Mouse (Mus musculus) hindbrain, embryonic 13.5 days (tissue): Measurements from ENCODE around the gene Pax9. TPM values are rescaled to one million over a fixed set of nuclear protein-coding genes. Genes with fewer than 3 reads are reported as not detected.

Experiments
- ATAC-seq: fragments of 200-750 bp; cut with Nextera tagmentation; 2 replicates; pipeline ENCODE4 v1.8.0; 2017; ENCODE audit warnings: moderate TSS enrichment; ENCODE audit not compliant: low FRiP score
- H3K27ac ChIP-seq: fragments of 300-500 bp; sonication (generic); 2 replicates; pipeline ENCODE4 v1.5.1; 2015; ENCODE audit warnings: inconsistent platforms, mild to moderate bottlenecking, moderate library complexity
- H3K27me3 ChIP-seq: fragments of 300-500 bp; sonication (generic); 2 replicates; pipeline ENCODE4 v1.6.1; 2015; ENCODE audit warnings: mild to moderate bottlenecking, inconsistent platforms
- H3K36me3 ChIP-seq: fragments of 300-500 bp; sonication (generic); 2 replicates; pipeline ENCODE4 v1.6.1; 2015; ENCODE audit warnings: mild to moderate bottlenecking, inconsistent platforms
- H3K4me1 ChIP-seq: fragments of 300-500 bp; sonication (generic); replicated peaks from 2 replicates; pipeline ENCODE4 v1.6.1; 2015; ENCODE audit warnings: inconsistent platforms
- H3K4me2 ChIP-seq: fragments of 300-500 bp; sonication (generic); 2 replicates; pipeline ENCODE4 v1.6.1; 2015; ENCODE audit warnings: inconsistent platforms, mild to moderate bottlenecking, moderate library complexity
- H3K4me3 ChIP-seq: fragments of 300-500 bp; sonication (generic); 2 replicates; pipeline ENCODE4 v1.5.1; 2015; ENCODE audit warnings: mild to moderate bottlenecking, inconsistent platforms
- H3K9ac ChIP-seq: fragments of 300-500 bp; sonication (generic); 2 replicates; pipeline ENCODE4 v1.6.1; 2015; ENCODE audit warnings: mild to moderate bottlenecking, inconsistent platforms
- H3K9me3 ChIP-seq: fragments of 300-500 bp; sonication (generic); 2 replicates; pipeline ENCODE4 v1.6.1; 2016; ENCODE audit warnings: inconsistent platforms
- WGBS: fragments of 180-500 bp; shearing (Covaris S2); methylation state at CpG from one replicate; pipeline ENCODE4 v1.1.7; 2015; 5-methylcytosine and 5-hydroxymethylcytosine counted together
- polyA plus RNA-seq: library from polyadenylated mRNA; unstranded; fragments of >200 nt; fragmentation: Nextera tagmentation; extraction: Ambion mirVana; gene quantifications from 2 replicates; pipeline ENCODE4 v1.2.1, GENCODE M21; 2015

The Pax9 gene
- polyA plus RNA-seq, 1 experiment from 2014 or later: 0.05 TPM

GRCm38 (mm10) chr12:56691001-56691400 is 566 bp upstream of the Pax9 start:
- no peak for ATAC-seq
- H3K9me3 ChIP-seq: no peaks in the 10 kb centered on the region
- H3K27ac ChIP-seq: no peak overlapping the region
- WGBS: under 1% methylated on average over 12 of the region's 12 CpGs
- peaks cover 11% of the 10 kb centered on the region for H3K4me1 ChIP-seq
- H3K4me2 ChIP-seq: no peak overlapping the region
- no peaks in the 10 kb centered on the region for H3K36me3 ChIP-seq
- no peak overlapping the region; the same call in 1 of the 2 replicates for H3K4me3 ChIP-seq
- no peak overlapping the region for H3K9ac ChIP-seq
- H3K27me3 ChIP-seq: peaks cover 99% of the 10 kb centered on the region

DNA sequence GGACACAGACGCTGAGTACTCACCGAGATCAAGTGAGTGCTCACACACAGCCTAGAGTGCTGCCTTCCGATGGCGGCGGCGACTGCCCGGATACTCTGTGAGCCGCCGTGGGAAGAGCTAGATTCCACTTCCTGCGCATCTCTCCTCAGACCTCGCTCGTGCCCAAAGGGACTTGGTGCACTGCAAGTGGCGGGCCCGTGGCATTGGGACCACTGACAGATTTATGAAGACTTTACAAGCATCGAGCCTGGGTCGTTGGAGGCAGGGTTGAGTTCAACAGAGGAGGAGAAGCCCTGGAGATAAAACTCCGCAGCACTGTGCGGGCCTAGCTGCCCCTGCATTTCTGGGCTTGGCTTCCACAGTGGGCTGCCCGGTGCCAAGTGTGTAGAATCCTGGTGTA is 969 bp downstream of the Pax9 start:
- no peak for ATAC-seq
- H3K9me3 ChIP-seq: no peaks in the 10 kb centered on the region
- H3K27me3 ChIP-seq: peaks cover 100% of the 10 kb centered on the region
- H3K4me2 ChIP-seq: no peak overlapping the region
- 3% methylated on average over 19 of the region's 19 CpGs for WGBS
- H3K4me1 ChIP-seq: peaks cover 25% of the 10 kb centered on the region
- no peak overlapping the region for H3K9ac ChIP-seq
- H3K36me3 ChIP-seq: no peaks in the 10 kb centered on the region
- H3K4me3 ChIP-seq: no peak overlapping the region
- H3K27ac ChIP-seq: no peak overlapping the region

DNA sequence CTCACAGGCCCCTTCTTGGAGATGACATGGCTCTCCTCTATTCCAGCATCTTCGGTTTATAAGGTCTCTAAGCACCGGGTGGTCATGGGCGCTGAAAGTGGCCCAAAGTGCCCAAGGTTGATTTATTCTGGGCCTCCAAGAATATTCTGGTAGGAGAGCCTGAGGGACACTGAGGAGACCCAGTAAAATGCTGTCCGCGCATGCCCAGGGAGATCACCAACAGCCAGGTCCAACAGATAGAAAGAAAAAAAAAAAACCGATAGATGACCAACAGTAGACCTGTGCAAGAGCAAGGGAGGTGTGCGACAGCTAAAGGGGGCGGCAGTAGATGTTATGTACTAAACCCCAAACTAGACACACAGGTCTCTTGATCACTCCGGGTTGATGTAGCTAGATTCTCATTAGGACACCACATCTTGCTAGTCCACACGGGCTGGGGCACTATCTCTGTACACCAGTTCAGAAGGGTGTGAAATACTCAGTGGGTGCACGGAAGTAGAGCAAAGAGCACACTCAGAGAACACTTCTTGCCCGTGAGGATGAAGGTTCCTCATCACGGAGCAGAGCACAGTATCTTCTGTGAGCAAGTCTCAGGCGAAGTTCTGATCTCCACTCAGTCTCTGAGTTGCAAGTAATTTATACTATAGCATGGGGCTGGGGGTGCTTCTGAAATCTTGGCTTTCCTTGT is 2.0 kb downstream of the Pax9 start:
- ATAC-seq: no peak
- WGBS: 3% methylated on average over 14 of the region's 14 CpGs
- Histone ChIP-seq H3K9me3 (no peaks in the 10 kb centered on the region), H3K27me3 (peaks cover 100% of the 10 kb centered on the region), H3K4me3 (no peak overlapping the region), H3K27ac (no peak overlapping the region), H3K36me3 (no peaks in the 10 kb centered on the region), H3K4me2 (no peak overlapping the region), H3K9ac (no peak overlapping the region), H3K4me1 (peaks cover 25% of the 10 kb centered on the region)

- no peaks in the 10 kb centered on the region for H3K36me3 ChIP-seq
- H3K4me3 ChIP-seq: no peak overlapping the region
- H3K27ac ChIP-seq: no peak overlapping the region
- ATAC-seq: no peak
- H3K9me3 ChIP-seq: no peaks in the 10 kb centered on the region
- H3K4me1 ChIP-seq: peaks cover 25% of the 10 kb centered on the region
- 2% methylated on average over 14 of the region's 14 CpGs for WGBS
- no peak overlapping the region for H3K9ac ChIP-seq
- H3K4me2 ChIP-seq: no peak overlapping the region
- H3K27me3 ChIP-seq: peaks cover 98% of the 10 kb centered on the region
Observed at GRCm38 (mm10) chr12:56694361-56694760, 2.8 kb downstream of the Pax9 start.

GRCm38 (mm10) chr12:56694936-56695335 is 3.4 kb downstream of the Pax9 start:
- H3K4me1 ChIP-seq: peaks cover 25% of the 10 kb centered on the region
- no peaks in the 10 kb centered on the region for H3K36me3 ChIP-seq
- H3K4me3 ChIP-seq: peak overlapping the region; percentile 25; the same call in 1 of the 2 replicates
- peak overlapping the region; percentile 45 for H3K4me2 ChIP-seq
- H3K9me3 ChIP-seq: no peaks in the 10 kb centered on the region
- peaks cover 98% of the 10 kb centered on the region for H3K27me3 ChIP-seq
- no peak overlapping the region for H3K9ac ChIP-seq
- 3% methylated on average over 11 of the region's 11 CpGs for WGBS
- H3K27ac ChIP-seq: no peak overlapping the region
- ATAC-seq: no peak

DNA sequence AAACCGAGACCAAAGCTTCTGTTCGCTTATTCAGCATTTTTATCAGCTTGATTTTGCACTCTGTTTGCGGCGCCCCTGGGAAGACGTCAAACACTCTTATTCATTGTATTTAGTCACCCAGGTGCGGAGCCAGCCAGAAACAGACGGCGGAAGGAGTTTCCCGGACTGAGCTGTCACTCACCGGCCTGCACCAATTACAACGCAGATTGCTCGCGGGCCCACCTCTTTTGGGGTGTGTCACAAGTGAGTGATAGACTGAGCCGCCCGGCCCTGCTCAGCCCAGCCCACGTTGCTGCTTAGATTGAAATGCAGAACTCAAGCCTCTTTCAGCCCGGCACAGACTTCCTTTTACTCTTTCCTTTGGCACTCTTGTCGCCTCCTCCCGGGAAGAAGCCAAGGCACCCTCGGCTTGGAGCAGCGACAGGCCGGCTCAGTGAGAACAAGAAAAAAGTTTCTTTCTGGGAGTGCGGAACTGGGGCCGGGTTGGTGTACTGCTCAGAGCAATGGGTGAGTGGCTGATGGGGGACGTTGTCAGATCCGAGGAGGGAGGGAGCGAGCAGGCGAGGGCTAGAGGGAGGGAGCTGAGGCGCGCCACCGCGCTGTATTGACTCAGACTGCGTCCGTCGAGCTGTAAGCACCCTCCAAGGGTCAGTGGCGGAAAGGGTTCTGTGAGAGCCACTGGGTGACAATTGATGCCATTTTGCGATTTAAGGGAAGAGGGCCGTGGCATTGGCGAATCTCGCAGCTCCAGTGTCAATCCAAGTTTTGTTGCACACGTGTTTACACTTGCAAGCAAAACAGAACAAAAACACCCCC is 4.0 kb downstream of the Pax9 start:
- Histone ChIP-seq H3K27ac (no peak overlapping the region), H3K9me3 (no peaks in the 10 kb centered on the region), H3K4me1 (peaks cover 25% of the 10 kb centered on the region), H3K27me3 (peaks cover 98% of the 10 kb centered on the region), H3K4me3 (peak overlapping the region; percentile 25), H3K9ac (no peak overlapping the region), H3K36me3 (no peaks in the 10 kb centered on the region), H3K4me2 (peak overlapping the region; percentile 45)
- peak; percentile 85 for ATAC-seq
- WGBS: under 1% methylated on average over 41 of the region's 41 CpGs

GRCm38 (mm10) chr12:56696174-56697010 is 4.8 kb downstream of the Pax9 start:
- H3K4me1 ChIP-seq: peaks cover 25% of the 10 kb centered on the region
- peak overlapping the region; percentile 25; the same call in 1 of the 2 replicates for H3K4me3 ChIP-seq
- no peaks in the 10 kb centered on the region for H3K9me3 ChIP-seq
- H3K4me2 ChIP-seq: peak overlapping the region; percentile 45
- under 1% methylated on average over 57 of the region's 57 CpGs for WGBS
- no peak for ATAC-seq
- H3K9ac ChIP-seq: no peak overlapping the region
- H3K36me3 ChIP-seq: no peaks in the 10 kb centered on the region
- H3K27me3 ChIP-seq: peaks cover 98% of the 10 kb centered on the region
- H3K27ac ChIP-seq: no peak overlapping the region

GRCm38 (mm10) chr12:56697011-56697740 is 5.6 kb downstream of the Pax9 start:
- Histone ChIP-seq H3K4me2 (peak overlapping the region; percentile 45), H3K4me3 (peak overlapping the region; percentile 25; the same call in 1 of the 2 replicates), H3K27ac (no peak overlapping the region), H3K4me1 (peaks cover 25% of the 10 kb centered on the region), H3K9me3 (no peaks in the 10 kb centered on the region), H3K9ac (no peak overlapping the region), H3K27me3 (peaks cover 96% of the 10 kb centered on the region), H3K36me3 (no peaks in the 10 kb centered on the region)
- no peak for ATAC-seq
- WGBS: under 1% methylated on average over 36 of the region's 36 CpGs

DNA sequence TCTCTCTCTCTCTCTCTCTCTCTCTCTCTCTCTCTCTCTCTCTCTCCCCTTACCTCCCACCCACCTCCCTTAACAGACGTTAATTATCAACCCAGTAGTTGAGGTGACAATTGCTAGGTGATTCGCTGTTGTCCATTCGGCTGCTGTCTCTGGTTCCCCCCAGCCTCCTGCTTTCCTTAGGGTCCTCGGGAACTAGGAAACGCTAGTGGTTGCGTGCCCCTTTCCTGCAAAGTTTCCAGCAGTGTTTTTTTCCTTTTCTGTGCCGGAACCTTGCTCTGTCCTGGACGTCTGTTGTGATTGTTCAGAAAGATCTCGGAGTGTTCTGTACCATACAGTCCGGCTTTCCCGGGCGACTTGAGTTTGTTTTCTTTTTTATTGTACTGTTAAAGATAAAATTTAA is 6.2 kb downstream of the Pax9 start:
- Histone ChIP-seq H3K4me1 (peaks cover 23% of the 10 kb centered on the region), H3K4me3 (no peak overlapping the region), H3K4me2 (no peak overlapping the region), H3K9me3 (no peaks in the 10 kb centered on the region), H3K27me3 (peaks cover 96% of the 10 kb centered on the region), H3K9ac (no peak overlapping the region), H3K27ac (no peak overlapping the region), H3K36me3 (no peaks in the 10 kb centered on the region)
- no peak for ATAC-seq
- 2% methylated on average over 12 of the region's 12 CpGs for WGBS

GRCm38 (mm10) chr12:56698191-56698980 is 6.8 kb downstream of the Pax9 start:
- Histone ChIP-seq H3K27ac (no peak overlapping the region), H3K4me3 (no peak overlapping the region), H3K9me3 (no peaks in the 10 kb centered on the region), H3K4me2 (no peak overlapping the region), H3K27me3 (peaks cover 93% of the 10 kb centered on the region), H3K4me1 (peaks cover 23% of the 10 kb centered on the region), H3K36me3 (no peaks in the 10 kb centered on the region), H3K9ac (no peak overlapping the region)
- no peak for ATAC-seq
- WGBS: 4% methylated on average over 8 of the region's 8 CpGs

DNA sequence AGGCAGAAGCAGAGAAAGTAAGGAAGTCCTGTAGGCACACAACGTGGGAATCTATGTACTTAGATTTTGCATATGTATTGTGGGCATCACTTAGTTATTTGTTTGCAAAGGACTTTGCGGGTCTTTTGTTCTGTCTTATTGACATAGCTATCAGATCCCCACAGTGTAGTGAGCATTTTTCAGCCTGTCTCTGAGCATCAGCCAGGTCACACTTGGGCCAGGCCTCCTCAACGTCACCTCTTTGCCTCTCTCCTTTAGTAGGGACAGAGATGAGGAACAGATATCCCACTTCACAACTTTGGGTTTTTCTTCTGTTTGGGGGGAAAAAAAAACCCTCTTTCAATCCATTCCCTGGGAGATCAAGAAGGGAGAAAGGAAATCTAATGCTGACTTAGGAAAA is 7.8 kb downstream of the Pax9 start:
- H3K27ac ChIP-seq: no peak overlapping the region
- no peaks in the 10 kb centered on the region for H3K9me3 ChIP-seq
- 6% methylated on average over 3 of the region's 3 CpGs for WGBS
- H3K4me2 ChIP-seq: no peak overlapping the region
- ATAC-seq: no peak
- no peak overlapping the region for H3K4me3 ChIP-seq
- peaks cover 23% of the 10 kb centered on the region for H3K4me1 ChIP-seq
- no peak overlapping the region for H3K9ac ChIP-seq
- H3K36me3 ChIP-seq: no peaks in the 10 kb centered on the region
- peaks cover 91% of the 10 kb centered on the region for H3K27me3 ChIP-seq
